Mouse (Mus musculus) ES-Bruce4 (cell line): ENCODE results near the gene Mecom.

Experiments
- CTCF ChIP-seq: IDR thresholded peaks from one replicate; pipeline ENCODE4 v1.8.1; 2011; ENCODE audit warnings: low read depth, low read length
- EP300 ChIP-seq: IDR thresholded peaks from 2 replicates; pipeline ENCODE4 v1.6.1; 2011; ENCODE audit warnings: low read depth, low read length; ENCODE audit not compliant: insufficient read depth
- POLR2A ChIP-seq: IDR thresholded peaks from one replicate; pipeline ENCODE4 v1.8.1; 2011; ENCODE audit warnings: low read length; ENCODE audit not compliant: insufficient read depth

- TF ChIP-seq CTCF, result no peak
- TF ChIP-seq POLR2A, result no peak
- TF ChIP-seq EP300, result no peak
These were observed 61.4 kb downstream of the Mecom start for GRCm38 (mm10) chr3:30486422-30486821.
